Mouse (Mus musculus) T-cell, adult 66 days (primary cell): ENCODE results near the gene Fam198a. TPM values are rescaled to one million over a fixed set of nuclear protein-coding genes. Genes with fewer than 3 reads are reported as not detected.

Experiments used
- total RNA-seq, 2 experiments: library from RNA; stranded (reverse); gene quantifications; 3 replicates in 1 of 2; 4 replicates in 1 of 2; pipeline ENCODE4 v1.2.4; 2023

Gene Fam198a
- total RNA-seq = not detected

GRCm38 (mm10) chr9:121950418-121951113 lies at the start of gene Fam198a:
TSS of gene Fam198a (plus strand) at chr9:121950988.

GRCm38 (mm10) chr9:121916102-121916501 lies 34.7 kb upstream of the Fam198a start, which contains the start of gene Cyp8b1:
TSS of gene Cyp8b1 (minus strand) at chr9:121916305.

DNA sequence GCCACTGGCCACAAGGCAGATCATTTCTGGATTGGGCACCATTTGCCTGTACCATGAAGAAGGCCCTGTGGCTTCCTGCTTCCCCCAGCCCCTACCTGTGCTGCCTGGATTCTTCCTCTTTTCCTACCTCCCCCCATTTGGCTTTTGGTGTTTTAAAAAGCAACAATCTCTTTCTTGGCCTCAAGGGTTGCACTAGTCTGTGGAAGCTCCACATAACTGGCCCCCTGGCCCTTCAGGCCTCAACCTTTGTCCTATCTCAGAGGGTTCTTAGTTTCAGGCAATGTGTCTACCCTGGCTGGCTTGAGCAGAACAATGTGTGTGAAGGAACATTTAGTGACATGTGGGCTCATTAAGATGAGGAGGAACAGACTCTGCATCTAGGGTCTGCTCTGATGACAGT lies 46.2 kb downstream of the Fam198a start, which contains the start of gene Pomgnt2:
TSS of gene Pomgnt2 (minus strand) at position 101 of the 400 bp plus-strand sequence.

Other genes starting within 250 kb of the Fam198a start
- gene Sec22c, start 245.5 kb upstream of the Fam198a start, total RNA-seq = 10 to 100 TPM; 31.7 to 42.8 TPM
- 10 to 100 TPM; 13.8 to 17.4 TPM for gene Ss18l2, start 240.7 kb upstream of the Fam198a start, total RNA-seq
- gene Nktr, start 231.8 kb upstream of the Fam198a start, total RNA-seq = 100 to 1,000 TPM; 247 to 264 TPM
- gene Zfp651, start 191.7 kb upstream of the Fam198a start, total RNA-seq = 1 to 10 TPM; 1.8 to 2.2 TPM
- gene Klhl40, start 173.4 kb upstream of the Fam198a start, total RNA-seq = not detected
- not detected for gene Hhatl, start 158.5 kb upstream of the Fam198a start, total RNA-seq
- gene Ccdc13, start 111.5 kb upstream of the Fam198a start, total RNA-seq = not detected
- gene Higd1a, start 92.6 kb upstream of the Fam198a start, total RNA-seq = 10 to 100 TPM; 34.2 to 37.4 TPM
- not detected for gene Ackr2, start 52.6 kb upstream of the Fam198a start, total RNA-seq
- not detected for gene Cyp8b1, start 34.7 kb upstream of the Fam198a start, total RNA-seq
- gene Pomgnt2, start 46.1 kb downstream of the Fam198a start, total RNA-seq = under 1 TPM in 1 of 2 experiments, not detected in 1; 0.23 TPM
- 100 to 1,000 TPM; 105 to 108 TPM for gene Snrk, start 166.3 kb downstream of the Fam198a start, total RNA-seq